Mouse (Mus musculus) induced T-regulatory cell, adult 2 months (primary cell): ENCODE results near the gene Mbl1.

Experiments used
- DNase-seq: peaks from one replicate; pipeline ENCODE4 v3.0.0-alpha.2; 2012; ENCODE audit warnings: low read depth

The Mbl1 gene

GRCm38 (mm10) chr14:41189496-41189895, 38.2 kb downstream of the Mbl1 start:
- DNase-seq, result no peak

- DNase-seq, result no peak
These were observed 46.9 kb downstream of the Mbl1 start for GRCm38 (mm10) chr14:41198037-41198730.
